Mouse (Mus musculus): ENCODE measurements around the gene Bin2.

DNA sequence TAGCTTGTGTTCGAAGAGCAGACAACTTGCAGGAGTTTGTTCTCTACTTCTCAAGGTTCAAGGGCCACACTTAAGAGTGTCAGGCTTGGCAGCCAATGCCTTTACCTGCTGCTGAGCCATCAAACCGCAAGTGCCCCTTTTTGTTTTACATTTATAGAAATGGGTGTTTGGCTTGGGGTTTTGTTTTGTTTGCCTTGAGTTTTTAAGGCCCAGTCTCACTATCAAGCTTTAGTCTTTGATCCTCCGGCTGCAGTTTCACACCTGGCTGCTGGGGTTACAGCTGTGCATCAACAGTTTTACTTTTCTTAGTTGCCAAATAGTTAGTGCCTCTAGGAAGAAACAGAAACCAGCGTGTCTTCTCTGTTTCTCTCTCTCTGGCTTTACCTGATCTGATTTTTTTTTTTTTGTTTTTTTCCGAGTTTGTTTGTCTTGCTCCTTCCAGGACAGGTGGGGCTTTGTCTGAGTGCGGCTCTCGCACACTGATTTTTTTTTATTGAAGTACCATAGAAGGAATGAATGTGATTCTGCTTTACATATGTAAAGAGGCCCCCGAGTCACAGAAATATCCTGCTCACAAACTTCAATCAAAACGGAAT is 71.0 kb downstream of the Bin2 start:
- TF ChIP-seq CTCF (IDR thresholded peaks at IDR 0.05) (no peak), EP300 (IDR thresholded peaks at IDR 0.05) (no peak)

Data from lung, postnatal 0 days (tissue).